Mouse (Mus musculus) embryo, embryonic 9.5 days (tissue): ENCODE measurements at regions not wholly inside any gene's neighbourhood (a gene's known extent, or its start where the extent isn't known, plus 50 kb on each side); places are given as distances from the start of the nearest gene placed in this dataset.

Experiments
- DNase-seq: peaks from one replicate; pipeline ENCODE4 v3.0.0-alpha.2; 2017; ENCODE audit errors: extremely low spot score

GRCm38 (mm10) chr9:89532435-89532834 is 90.5 kb downstream of the Minar1 start:
- no peak for DNase-seq

DNA sequence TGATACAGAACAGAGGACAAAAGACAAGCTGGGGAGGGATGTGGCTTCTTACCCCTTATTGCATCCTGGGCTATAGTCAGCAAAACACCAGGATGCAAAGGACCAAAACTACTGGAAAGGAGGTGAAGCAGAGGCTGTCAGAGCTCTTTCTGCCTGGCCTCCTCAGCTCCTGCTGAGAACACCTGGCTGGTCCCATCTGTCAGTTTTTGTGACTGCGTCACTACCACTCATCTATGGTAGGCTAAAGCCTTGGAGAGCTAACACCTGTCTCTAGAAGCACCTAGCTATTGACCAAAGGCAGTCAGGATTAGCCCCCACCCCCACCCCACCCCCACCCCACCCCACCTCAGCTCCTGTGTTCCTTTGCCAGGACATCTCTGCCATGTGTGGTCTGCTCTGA is 98.8 kb downstream of the Minar1 start:
- no peak for DNase-seq

- no peak for DNase-seq
These were observed 99.2 kb downstream of the Minar1 start for GRCm38 (mm10) chr9:89523705-89524104.

DNA sequence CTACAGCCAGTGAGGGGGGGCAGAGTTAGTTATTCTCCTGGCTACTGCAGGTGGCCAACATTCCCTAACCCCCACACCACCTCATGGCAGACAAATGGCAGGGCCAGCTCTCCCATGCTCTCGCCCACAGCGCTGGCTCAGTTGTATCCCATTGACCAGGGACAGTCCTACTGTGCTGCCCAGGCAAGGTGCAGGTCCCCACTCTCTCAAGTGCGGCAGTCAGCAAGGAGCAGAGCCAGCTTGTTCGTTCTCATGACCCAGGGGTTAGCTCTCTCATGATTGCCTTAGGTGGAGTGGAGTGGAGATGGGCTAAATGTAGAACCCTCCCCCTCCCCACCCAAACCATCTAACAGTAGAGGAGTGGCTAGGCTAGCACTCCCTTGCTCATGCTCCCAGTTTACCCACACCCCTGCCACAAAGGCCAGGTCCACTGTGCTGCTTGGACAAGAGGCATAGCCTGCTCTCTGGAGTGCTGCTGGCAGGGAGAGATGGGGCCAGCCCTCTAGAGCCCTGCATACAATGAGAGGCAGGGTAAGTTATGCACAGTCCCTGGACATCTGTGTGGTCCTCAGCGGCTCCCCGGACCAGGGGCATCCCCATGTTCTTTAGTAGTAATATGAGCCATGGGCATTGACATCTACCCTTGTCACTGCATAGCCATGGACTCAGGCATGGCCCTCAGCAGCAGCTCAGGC is 114.4 kb downstream of the Minar1 start:
- no peak for DNase-seq

DNA sequence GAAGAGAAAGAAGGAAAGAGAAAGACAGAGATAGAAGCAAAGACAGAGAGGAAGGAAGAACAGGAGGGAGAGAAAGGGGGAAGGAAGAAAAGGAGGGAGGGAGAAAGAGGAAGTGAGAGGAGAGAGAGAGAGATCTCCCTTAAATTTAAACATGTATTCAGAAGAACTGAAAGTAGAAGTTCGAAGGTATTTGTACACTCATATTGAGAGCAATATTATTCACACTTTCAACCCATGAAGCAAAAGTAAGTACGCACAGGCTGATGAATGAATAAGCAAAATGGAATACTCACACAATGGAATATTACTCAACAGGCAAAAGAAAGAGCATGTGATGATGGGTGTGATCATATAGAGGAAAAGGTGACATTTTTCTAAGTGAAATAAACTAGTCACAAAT is 120.8 kb downstream of the Minar1 start:
- DNase-seq = no peak

GRCm38 (mm10) chr9:89497399-89497749 is 125.6 kb downstream of the Minar1 start:
- DNase-seq = no peak

- DNase-seq = peak; percentile 25
These were observed 126.1 kb downstream of the Minar1 start for GRCm38 (mm10) chr9:89496729-89497398.

- DNase-seq = no peak
These were observed 135.3 kb downstream of the Minar1 start for GRCm38 (mm10) chr9:89487601-89488000.

- DNase-seq = no peak
These were observed 143.5 kb downstream of the Minar1 start for GRCm38 (mm10) chr9:89479406-89479805.

DNA sequence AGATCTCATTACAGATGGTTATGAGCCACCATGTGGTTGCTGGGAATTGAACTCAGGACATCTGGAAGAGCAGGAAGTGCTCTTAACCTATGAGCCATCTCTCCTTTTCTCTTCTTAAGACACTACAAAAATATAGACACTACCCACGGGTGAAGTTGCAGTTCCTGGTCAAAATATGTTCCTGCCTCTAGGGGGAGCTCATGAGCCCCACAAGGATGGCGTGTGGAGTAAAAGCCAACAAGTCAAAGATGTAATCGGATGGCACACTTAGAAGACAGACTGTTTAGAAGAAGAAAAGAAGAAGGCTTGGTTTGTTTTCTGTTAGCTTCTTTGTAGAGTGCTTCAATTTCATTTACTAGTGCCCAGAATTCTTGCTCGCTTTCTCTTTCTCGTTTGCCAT is 161.7 kb downstream of the Minar1 start:
- DNase-seq = peak; percentile 52

GRCm38 (mm10) chr9:89456666-89457065 is 166.3 kb downstream of the Minar1 start:
- no peak for DNase-seq

DNA sequence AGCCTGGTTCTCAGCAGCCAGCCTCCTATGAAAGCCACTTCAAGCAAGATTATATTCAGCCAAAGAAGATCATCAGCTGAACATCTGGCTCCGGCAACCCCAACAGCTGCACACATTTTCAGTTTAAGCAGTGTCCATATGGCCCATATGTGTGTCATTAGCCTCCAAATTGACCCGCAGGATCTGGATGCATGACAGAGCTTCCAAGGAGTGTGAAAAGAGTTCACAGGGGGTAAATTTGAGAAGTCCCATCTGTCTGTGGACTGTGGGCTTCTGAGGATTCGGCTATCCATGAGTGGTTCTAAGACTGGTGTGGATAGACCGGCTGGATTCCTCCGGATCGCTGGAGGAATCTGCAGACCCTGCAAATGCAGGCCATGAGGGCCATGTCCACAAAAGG is 173.3 kb downstream of the Minar1 start:
- DNase-seq = no peak
